Mouse (Mus musculus) brain, adult 2 months (tissue): Measurements from ENCODE around the gene Hist1h3c.

ENCODE experiments used
- DNase-seq: peaks from one replicate; pipeline ENCODE4 v3.0.0; 2011; ENCODE audit warnings: low read depth, low spot score

Hist1h3c gene

DNA sequence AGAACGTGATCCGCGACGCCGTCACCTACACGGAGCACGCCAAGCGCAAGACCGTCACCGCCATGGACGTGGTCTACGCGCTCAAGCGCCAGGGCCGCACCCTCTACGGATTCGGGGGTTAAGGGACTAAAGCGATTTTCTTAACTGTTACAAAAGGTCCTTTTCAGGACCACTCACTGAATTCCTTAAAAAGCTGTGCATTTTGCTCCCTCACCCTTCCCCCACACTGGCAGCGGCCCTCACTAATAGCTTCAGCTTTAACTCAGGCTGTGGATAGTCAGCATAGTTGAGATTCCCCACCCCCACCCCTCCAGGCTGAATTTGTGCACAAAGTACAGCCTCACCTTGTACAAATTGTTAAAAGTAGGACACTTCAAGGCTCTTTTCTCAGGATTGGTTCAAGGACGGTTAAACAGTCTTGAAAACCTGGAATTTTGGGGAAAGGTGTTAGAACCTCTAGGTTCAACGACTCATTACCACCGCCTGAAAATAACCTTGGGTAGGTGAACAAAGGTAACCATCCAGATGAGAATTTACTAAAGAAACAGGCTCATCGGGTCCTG lies 11.9 kb upstream of the Hist1h3c start:
- DNase-seq = peak; percentile 42

DNA sequence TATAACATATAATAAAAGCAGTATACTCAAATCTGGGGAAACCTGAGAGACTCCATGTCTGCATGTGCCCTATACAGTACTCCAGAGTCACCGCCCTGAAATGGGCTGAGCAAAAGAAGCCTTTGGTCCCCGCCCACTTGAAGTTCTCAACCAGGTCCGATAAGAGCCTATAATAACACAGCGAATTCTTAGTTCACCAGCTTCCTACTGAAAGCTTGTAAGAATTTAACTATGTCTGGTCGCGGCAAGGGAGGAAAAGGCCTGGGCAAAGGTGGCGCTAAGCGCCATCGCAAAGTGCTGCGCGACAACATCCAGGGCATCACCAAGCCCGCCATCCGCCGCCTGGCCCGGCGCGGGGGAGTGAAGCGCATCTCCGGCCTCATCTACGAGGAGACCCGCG lies 11.4 kb upstream of the Hist1h3c start, which contains the start of gene Hist1h4b:
TSS of gene Hist1h4b (plus strand) at position 224 of the 400 bp plus-strand sequence.
- peak; percentile 98 for DNase-seq

DNA sequence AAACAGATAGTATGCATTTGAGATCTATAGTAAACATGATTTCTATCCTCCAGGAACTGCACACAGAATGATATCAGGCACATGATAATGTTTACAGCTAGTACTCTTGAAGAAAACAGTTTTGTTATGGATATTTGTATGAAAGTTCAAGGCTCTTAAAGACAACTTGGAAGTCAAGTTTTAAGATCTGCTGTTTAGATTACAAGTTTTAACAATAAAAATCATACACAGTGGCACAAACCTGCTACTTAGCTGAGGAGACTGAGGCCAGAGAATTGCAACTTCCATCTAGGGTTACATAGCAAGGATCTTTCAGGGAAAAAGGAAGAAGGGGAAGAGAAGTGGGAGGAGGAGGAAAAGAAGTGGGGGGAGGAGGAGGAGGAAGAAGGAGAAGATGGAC lies 9.6 kb upstream of the Hist1h3c start:
- no peak for DNase-seq

DNA sequence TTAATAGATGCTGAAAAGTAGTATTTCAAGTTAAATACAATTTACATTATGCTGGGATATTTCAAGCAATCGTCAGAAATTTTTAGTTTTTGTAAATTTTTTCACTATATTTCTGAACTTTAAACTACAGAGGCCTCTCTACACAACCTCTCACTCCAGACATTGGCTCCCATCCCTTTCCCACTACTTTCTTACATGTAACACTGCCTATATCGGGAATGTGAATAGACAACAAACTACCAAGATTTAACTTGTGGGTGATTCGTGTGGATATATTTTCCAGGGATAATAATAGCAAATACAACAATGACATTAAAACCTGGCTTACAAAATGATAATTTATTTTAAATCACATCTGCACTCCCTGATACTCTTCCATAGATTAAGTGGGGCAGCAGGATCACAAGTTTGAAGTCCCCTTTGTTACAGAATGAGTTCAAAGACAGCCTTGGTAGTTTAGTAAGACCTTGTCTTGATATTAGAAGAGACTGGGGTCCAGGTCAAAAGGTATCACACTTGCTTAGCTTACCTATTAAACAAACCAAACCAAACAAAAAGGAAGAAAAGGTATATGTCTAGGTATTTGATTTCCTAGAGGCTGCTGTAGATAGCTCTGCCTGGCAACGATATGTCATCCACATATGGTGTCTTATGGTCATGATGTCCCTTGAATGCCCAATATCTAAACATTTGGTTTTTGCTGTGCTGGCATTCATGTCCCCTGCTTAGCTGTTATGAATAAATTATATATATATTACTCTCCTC lies 8.1 kb upstream of the Hist1h3c start:
- no peak for DNase-seq

DNA sequence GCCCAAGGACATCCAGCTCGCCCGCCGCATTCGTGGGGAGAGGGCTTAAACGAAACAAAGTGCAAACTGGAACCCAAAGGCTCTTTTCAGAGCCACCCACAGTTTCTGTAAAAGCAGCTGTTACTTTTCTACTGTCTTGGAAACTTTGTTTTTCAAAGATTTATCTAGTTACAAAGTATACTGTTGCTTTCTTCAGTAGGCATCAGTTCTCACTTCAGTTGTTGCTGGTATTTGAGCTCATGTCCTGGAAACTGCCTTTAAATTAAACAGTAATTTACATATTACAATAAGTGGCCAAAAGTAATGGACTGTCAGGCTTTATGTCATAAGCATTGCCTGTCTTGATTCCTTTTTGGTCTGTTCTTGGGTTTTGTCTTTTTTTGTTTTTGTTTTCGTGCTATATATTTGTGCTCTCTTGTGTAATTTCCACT lies 7.4 kb upstream of the Hist1h3c start:
- DNase-seq = no peak

DNA sequence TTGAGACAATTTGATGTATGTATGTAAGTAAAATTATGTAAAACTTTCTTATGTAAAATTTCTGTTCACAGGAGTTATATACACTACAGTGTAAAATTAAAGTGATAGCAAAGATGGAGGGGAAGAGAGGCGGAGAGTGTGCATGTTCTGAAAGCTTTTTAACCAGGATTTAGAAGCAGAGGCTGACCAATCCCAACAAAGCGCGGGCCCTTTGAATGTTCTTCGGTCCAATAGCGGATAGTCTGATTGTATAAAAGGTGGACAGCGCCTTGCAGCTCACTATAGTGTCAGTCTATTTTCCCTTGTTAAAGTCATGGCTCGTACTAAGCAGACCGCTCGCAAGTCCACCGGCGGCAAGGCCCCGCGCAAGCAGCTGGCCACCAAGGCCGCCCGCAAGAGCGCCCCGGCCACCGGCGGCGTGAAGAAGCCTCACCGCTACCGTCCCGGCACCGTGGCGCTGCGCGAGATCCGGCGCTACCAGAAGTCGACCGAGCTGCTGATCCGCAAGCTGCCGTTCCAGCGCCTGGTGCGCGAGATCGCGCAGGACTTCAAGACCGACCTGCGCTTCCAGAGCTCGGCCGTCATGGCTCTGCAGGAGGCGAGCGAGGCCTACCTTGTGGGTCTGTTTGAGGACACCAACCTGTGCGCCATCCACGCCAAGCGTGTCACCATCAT lies 6.8 kb upstream of the Hist1h3c start, which contains the start of gene Hist1h3b:
TSS of gene Hist1h3b (plus strand) at position 201 of the 675 bp plus-strand sequence.
- DNase-seq = peak; percentile 94

DNA sequence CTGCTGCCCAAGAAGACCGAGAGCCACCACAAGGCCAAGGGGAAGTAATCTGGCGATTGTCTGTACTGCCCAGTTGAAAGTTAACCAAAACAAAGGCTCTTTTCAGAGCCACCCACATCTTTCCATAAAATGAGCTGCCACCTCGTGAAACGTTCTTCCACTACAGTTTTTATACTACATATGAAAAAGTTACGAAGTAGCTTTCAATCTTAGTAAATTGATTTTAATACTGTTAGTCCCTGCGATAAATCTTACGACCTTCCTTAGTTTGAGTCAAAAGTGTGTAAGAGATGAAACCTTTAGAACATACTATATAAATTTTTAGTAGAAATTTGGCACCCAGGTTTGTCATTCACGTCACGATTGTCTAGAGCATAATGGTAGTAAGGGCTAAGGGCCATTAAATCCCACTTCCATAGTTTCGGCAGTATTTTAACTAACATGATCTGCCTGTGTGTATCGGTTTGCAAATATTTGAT lies 6.1 kb upstream of the Hist1h3c start:
- DNase-seq = peak; percentile 16

DNA sequence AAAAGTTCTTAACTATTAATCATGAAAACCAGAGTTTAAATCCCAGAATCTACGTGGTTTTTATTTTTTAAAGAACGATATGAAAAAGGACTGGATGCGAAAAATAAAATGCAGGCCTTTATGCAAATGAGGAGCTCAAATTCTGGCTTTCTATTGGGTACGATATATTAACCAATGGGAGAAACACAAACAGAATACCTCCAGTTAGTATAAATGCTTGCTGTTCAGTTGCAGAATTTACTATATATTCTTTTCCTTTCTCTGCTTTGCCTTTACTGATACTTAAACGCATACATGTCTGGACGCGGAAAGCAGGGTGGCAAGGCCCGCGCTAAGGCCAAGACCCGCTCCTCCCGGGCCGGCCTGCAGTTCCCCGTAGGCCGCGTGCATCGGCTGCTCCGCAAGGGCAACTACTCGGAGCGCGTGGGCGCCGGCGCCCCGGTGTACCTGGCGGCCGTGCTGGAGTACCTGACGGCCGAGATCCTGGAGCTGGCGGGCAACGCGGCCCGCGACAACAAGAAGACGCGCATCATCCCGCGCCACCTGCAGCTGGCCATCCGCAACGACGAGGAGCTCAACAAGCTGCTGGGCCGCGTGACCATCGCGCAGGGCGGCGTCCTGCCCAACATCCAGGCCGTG lies 5.6 kb upstream of the Hist1h3c start, which contains the start of gene Hist1h2ab:
TSS of gene Hist1h2ab (plus strand) at position 288 of the 639 bp plus-strand sequence.
- DNase-seq = peak; percentile 89

DNA sequence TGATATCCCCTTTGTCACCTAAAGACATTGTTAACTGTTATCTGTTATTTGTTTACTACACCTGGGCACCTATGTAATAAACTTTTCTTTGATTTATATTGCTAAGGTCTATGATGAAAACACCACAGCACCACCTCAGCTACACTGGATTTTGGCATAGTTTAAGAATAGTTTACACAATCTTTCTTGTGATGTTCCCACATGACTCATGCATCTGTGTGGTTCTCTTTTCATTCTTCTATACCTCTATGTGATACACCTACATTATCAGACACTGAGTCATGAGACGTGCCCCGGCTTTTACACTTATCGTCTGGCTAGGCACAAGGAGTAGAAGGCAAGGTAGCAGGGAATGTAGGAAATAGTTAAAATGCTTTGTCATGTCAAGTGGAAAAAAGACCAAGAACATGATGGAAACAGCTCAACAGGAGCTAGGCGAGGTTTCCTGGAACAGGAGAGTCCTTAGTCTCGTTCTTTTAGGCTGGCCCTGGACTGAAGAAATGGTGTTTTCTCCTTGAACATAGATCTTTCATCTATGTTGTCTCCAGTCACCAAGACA lies 4.2 kb upstream of the Hist1h3c start:
- no peak for DNase-seq

DNA sequence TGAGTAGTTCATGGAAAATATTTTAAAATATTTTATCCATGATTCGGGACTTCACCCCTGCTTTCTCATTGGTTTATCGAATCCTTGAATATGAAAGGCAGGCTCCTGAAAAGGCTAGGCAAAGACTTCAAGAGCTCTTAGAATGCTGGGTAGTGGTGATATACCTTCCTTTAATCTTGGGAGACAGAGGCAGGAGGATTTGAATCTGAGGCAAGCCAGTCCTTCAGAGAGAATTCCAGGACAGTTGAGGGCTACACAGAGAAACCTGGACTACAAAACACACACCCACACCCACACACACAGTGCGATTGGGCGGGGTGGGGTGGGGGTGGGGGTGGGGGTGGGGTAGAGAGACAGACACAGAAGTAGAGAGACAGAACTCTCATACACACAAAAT lies 2.5 kb upstream of the Hist1h3c start:
- DNase-seq = no peak

DNA sequence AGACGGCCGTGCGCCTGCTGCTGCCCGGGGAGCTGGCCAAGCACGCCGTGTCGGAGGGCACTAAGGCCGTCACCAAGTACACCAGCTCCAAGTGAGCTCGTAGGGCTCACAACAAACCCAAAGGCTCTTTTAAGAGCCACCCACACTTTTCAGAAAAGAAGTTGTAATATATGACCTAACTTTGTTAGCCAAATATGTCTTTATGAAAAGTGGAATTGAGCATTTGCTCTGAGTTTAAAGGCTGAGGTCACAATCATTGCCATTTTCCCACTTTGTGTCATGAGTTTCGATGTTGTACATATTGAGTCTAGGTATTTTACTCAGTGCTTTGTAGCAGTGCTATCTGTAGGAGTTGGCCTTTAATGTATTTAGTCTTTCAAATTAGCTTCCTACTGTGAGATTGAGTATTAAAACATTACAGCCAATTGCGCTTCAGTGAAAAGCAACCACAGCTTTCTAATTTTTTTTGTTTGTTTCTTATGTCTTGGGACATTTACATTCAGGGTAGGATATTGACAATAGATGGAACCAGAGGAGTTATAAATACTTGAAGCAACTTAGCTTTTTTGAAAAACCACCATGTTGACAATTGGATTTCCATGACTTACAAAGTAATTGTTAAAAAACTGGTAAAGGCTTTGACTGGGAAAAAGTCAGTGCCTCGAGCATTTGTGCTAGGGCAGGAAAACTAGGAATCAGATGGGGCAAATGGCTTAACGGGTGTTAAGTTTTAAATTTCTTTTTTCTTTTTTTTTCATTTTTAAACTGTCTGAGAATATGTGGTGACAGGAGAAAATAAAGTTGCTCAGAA lies 1.9 kb upstream of the Hist1h3c start:
- peak; percentile 28 for DNase-seq

DNA sequence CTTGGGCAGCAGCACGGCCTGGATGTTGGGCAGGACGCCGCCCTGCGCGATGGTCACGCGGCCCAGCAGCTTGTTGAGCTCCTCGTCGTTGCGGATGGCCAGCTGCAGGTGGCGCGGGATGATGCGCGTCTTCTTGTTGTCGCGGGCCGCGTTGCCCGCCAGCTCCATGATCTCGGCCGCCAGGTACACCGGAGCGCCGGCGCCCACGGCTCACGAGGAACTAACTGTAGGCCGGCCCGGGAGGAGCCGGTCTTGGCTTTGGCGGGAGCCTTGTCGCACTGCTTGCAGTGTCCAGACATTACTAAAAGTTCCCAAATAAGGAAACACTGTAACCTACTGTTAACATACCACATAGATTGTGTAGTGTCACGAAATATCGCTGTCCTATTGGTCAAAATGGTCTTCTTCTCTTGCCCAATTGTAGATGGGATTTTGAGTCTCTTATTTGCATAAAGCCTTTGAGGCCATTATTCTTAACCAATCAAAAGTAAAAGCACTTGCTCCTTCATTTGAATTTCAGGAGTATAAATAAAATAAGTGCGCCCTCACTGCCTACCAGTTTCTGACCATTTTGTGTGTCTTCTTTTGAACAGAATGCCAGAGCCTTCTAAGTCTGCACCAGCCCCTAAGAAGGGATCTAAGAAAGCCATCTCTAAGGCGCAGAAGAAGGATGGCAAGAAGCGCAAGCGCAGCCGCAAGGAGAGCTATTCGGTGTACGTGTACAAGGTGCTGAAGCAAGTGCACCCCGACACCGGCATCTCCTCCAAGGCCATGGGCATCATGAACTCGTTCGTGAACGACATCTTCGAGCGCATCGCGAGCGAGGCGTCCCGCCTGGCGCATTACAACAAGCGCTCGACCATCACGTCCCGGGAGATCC lies 1.0 kb upstream of the Hist1h3c start, which contains the start of gene Hist1h2bb:
TSS of gene Hist1h2bb (plus strand) at position 534 of the 880 bp plus-strand sequence.
- DNase-seq = peak; percentile 98

DNA sequence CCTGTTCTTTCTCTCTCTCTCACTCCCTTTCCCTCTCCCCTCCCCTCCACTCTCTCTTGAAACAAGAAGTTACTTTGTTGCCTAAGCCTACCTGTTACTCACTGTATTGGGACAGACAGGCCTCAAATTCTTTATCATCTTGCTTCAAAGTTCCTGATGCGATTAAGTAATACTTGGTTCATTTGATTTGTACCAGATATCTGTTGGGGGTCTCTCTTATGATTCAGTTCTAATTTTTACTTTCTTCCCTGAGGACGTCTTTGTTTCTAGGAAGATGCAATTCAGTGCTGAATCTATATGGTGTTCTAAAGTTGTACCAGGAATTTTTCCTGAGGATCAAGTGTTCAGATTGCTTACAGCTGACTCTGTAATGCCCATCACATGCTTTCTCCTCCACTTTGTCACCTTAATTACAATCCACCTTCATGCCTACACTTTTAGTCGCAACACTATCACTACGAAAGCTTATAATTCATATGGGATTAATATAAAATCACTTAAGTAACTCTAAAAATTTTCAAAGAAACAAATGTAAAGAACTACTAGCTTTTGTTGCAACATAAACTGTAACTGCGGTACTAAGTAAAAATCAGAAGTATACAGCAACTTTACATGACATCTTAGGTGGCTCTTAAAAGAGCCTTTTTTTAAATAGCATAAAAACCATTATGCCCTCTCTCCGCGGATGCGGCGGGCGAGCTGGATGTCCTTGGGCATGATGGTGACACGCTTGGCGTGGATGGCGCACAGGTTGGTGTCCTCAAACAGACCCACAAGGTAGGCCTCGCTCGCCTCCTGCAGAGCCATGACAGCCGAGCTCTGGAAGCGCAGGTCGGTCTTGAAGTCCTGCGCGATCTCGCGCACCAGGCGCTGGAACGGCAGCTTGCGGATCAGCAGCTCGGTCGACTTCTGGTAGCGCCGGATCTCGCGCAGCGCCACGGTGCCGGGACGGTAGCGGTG lies 701 bp downstream of the Hist1h3c start:
- DNase-seq = no peak

DNA sequence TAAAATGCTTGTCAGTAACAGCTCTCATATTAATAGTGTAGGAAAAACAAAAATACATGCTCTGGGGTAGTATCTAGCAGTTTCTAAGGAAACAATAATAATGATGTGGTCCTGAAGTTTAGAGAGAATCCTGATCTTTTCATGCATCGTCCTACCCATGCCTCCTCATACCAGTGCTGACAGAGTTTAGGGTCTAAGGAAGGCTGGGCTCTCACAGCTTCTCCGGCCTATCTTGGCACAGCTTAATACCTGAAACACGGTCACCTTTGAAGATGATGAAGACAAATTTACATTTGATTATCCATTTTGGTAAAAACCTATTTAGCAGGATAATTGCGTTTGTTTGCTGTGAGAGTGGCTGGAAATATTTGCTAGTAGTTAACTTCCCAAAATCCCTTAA lies 1.4 kb downstream of the Hist1h3c start:
- DNase-seq = no peak

DNA sequence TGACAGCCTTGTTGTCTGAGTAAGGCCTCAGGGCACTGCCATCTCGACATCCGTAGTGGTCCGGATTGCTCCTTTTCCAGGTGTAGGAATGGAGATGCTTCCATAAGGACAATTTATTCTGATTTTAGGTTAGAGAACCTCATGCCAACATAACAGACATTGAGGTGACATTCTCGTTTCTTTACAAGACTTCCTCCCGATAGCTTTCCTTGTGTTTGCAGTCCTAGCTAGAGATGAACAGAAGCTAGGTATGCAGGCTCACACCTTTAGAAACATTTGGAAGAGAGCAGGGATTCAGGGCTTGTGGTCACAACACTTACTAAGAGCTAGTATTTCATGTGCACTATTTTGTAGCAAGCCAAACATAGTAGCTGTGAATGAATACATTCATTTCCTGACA lies 2.2 kb downstream of the Hist1h3c start:
- no peak for DNase-seq

DNA sequence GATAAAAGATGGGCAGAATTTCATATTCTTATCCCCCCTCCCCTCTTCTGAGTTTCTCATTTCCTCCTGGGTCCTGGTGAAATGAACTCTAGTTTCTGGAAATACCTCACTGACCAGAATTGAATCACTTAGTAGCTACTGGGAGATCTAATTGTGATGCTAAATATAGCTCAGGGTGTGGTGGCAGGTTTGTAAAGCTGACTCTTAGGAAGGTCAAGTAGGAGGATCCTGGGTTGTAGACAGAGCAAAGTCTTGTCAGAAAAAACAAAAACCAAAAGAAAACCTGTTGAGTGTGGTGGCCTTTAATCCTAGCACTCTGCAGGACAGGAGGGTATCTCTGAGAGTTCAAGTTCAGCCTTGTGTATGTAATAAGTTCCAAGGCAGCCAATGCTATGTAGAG lies 3.4 kb downstream of the Hist1h3c start:
- no peak for DNase-seq

DNA sequence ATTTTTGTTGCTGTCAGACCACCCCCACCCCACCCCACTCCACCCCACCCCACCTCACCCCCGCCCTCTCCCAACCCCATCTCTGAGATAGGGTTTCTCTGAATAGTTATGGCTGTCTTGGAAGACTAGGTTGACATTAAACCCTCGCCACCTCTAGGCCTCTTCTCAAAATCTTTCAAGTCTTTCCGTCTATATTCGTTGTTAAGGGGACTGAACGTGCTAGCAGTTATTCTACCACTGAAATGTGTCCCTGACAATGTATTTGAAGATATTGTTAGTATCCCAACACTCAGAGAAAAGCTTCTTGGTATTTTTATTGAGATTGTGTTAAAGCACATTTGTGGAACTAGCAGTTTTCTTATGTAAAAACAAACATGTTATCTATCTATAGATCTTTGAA lies 4.5 kb downstream of the Hist1h3c start:
- no peak for DNase-seq

DNA sequence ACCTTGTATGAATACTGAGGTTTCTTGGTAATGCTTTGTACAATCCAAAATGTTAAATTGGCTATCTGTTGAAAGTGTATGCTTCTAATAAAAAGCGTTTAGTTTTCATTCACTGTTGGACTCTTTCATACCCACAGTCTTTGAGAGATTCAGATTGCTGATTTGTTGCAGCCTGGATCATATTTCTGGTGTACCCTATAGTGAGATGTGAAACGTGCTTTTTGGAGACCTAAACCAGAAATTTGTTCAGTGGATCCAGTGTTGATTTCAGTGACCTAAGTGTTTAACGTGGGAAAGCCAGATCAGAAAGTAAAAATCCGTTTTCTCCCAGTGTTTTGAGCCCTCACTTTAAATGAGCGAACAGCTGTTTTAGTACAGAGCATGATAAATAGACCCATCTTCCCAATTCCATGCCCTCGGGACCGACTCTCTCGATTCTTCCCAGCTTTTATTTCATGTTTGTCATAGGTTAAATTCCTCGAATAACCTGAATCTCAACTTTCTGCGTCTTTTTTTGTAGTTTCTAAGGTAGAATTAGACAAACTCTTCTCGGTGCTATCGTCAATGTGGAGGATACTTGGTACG lies 5.1 kb downstream of the Hist1h3c start:
- no peak for DNase-seq
